Mouse (Mus musculus) CD4-positive naive resting alpha-beta T cell, adult 57 days (primary cell): Measurements from ENCODE around the gene Trmu. TPM values are rescaled to one million over a fixed set of nuclear protein-coding genes. Genes with fewer than 3 reads are reported as not detected.

Source experiments
- total RNA-seq: library from RNA; stranded (reverse); gene quantifications from one replicate; pipeline ENCODE4 v1.2.4, GENCODE M21; 2023

The Trmu gene
- 37.6 TPM for total RNA-seq

GRCm38 (mm10) chr15:85878848-85879497 is at the start of gene Trmu:
TSS of gene Trmu (plus strand) at chr15:85879312.

GRCm38 (mm10) chr15:85831954-85832590 is 47.0 kb upstream of the Trmu start, which contains the start of gene Ttc38:
TSS of gene Ttc38 (plus strand) at chr15:85832306.

DNA sequence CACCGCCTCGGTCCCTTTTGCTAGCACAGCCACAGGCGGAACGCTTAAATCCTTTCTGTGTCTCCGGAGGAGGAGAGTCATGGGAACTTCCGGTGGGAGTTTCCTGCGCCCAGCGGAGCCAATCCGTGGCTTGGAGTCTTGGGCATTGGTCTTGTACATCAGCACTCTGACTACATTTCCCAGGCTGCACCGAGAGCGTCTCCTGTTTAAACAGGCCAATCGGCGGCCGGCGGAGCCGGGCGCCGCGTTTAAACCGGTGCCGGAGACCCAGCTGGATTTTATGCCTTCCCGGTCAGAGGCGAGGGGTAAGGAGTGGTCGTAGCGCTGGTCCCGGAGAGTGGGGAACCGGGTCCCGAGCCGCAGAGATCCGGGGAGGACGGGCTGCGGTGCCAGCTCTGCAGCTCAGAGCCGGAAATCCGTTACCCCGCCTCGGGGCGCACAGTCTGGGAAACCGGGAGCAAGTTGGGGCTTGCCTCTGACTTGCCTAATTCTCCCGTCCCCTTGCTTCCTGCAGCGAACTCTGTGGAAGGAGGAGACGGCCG is 19.6 kb upstream of the Trmu start, which contains the start of gene Gtse1:
Gtse1 (plus strand) TSS at position 256 of the 542 bp plus-strand sequence.

Other genes starting within 250 kb of the Trmu start
- not detected for gene Ppara, start 144.3 kb upstream of the Trmu start, total RNA-seq
- gene Cdpf1, start 67.6 kb upstream of the Trmu start, total RNA-seq, result 22.3 TPM
- not detected for gene Pkdrej, start 57.6 kb upstream of the Trmu start, total RNA-seq
- gene Ttc38, start 47.0 kb upstream of the Trmu start, total RNA-seq, result 16.2 TPM
- gene Gtse1, start 19.6 kb upstream of the Trmu start, total RNA-seq, result 2.4 TPM
- 19.8 TPM for gene Celsr1, start 154.5 kb downstream of the Trmu start, total RNA-seq
- gene Gramd4, start 178.4 kb downstream of the Trmu start, total RNA-seq, result 145 TPM